Mouse (Mus musculus): ENCODE measurements around the gene Art3. TPM values are rescaled to one million over a fixed set of nuclear protein-coding genes. Genes with fewer than 3 reads are reported as not detected.

The Art3 gene
- not detected in 2 replicates for total RNA-seq (2014; fragmentation: Nextera tagmentation)
- total RNA-seq (2017) = not detected in 2 replicates

- peak; percentile 36 for ATAC-seq (replicated peaks; ENCODE audit: low FRiP score, low TSS enrichment, poor library complexity, severe bottlenecking)
These were observed at the start of gene Art3 for GRCm38 (mm10) chr5:92331635-92332338. Art3 (plus strand) TSS chr5:92331827.

GRCm38 (mm10) chr5:92282571-92282970 lies 49.1 kb upstream of the Art3 start:
- no peak for ATAC-seq (replicated peaks; ENCODE audit: low FRiP score, low TSS enrichment, poor library complexity, severe bottlenecking)

- peak; percentile 80 for ATAC-seq (replicated peaks; ENCODE audit: low FRiP score, low TSS enrichment, poor library complexity, severe bottlenecking)
These were observed 48.5 kb upstream of the Art3 start for GRCm38 (mm10) chr5:92283107-92283506.

DNA sequence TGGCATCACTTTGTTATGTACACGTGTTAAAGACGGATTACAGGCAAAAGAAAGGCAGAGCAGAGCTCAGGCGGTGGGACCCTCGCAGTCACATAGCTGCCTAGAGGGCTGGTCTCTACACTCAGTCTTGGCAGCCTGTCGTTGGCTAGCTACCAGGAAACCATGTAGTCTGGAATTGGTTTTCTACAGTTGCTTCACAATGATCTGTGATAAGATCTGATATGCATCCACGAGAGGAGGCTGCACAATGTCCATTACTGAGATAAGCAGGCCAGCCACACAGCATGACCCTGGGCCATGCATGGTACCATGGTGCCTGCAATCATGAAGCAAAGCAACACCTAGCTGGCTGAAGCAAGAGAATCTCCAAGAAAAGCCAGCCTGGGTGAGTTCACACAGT lies 43.8 kb upstream of the Art3 start:
- ATAC-seq (replicated peaks; ENCODE audit: low FRiP score, low TSS enrichment, poor library complexity, severe bottlenecking) = no peak

GRCm38 (mm10) chr5:92291652-92292414 lies 39.8 kb upstream of the Art3 start:
- no peak for ATAC-seq (replicated peaks; ENCODE audit: low FRiP score, low TSS enrichment, poor library complexity, severe bottlenecking)

DNA sequence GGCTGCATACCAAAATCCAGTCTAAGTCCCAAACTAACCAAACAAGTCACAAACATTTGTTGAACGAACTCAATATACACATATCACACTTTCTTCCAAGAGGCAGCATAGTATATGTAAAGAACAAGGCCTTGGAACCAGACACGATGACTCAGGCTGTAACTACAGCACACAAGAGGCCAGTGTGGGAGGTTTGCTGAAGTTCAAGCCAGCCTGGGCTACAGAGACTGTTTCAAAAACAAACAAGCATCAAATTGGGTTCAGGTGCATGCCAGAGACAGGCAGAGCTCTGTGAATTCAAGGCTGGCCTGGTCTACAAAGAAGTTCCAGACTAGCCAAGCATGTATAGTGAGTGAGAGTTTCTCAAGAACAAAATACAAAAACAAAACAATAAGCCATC lies 37.1 kb upstream of the Art3 start:
- ATAC-seq (replicated peaks; ENCODE audit: low FRiP score, low TSS enrichment, poor library complexity, severe bottlenecking) = no peak

GRCm38 (mm10) chr5:92302149-92302840 lies 29.3 kb upstream of the Art3 start:
- no peak for ATAC-seq (replicated peaks; ENCODE audit: low FRiP score, low TSS enrichment, poor library complexity, severe bottlenecking)

GRCm38 (mm10) chr5:92304291-92304690 lies 27.3 kb upstream of the Art3 start:
- no peak for ATAC-seq (replicated peaks; ENCODE audit: low FRiP score, low TSS enrichment, poor library complexity, severe bottlenecking)

- ATAC-seq (replicated peaks; ENCODE audit: low FRiP score, low TSS enrichment, poor library complexity, severe bottlenecking) = peak; percentile 91
These were observed 21.7 kb upstream of the Art3 start, which contains the start of gene Sdad1 for GRCm38 (mm10) chr5:92309681-92310511. Sdad1 (minus strand) TSS chr5:92310479.

- ATAC-seq (replicated peaks; ENCODE audit: low FRiP score, low TSS enrichment, poor library complexity, severe bottlenecking) = 0 out of 2 replicates have a peak, but pooled peaks have one; percentile 38
These were observed 19.4 kb upstream of the Art3 start for GRCm38 (mm10) chr5:92312046-92312715.

DNA sequence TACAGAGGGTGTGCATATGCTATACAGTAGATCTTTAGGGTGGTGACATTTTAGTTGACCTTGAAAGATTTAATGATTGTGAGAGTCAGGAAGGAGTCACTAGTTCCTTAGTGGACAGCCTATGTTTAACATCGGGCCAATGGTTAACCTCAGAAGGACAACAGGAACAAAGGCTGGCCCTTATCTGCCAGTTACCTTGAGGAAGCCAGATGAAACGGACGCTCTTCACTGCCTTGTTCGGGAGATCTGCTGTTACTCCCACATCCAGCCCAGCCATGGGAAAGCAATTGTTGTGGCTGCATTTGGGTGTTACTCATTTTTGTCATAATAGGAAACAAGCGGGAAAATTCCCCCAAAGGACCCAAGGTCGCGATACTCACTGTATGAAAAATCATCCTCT lies 17.9 kb upstream of the Art3 start:
- no peak for ATAC-seq (replicated peaks; ENCODE audit: low FRiP score, low TSS enrichment, poor library complexity, severe bottlenecking)

DNA sequence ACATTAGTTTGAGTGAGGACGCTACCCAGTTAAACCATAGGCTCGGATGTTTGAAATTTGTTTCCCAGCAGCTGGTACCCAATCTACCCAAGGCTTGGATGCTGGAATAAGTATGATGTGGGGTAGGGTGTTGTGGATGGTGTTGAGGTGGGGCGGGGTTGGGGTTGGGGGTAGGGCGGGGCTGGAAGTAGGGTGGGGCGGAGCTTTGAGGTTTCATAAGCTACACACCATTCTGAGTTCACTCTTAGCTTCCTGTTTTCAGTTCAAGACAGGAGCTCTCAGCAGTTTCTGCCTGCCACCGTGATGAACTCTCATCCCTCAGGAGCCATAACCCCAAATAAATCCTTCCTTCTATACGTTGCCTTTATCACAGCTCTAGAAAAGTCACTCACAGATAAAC lies 13.5 kb upstream of the Art3 start:
- ATAC-seq (replicated peaks; ENCODE audit: low FRiP score, low TSS enrichment, poor library complexity, severe bottlenecking) = no peak

- ATAC-seq (replicated peaks; ENCODE audit: low FRiP score, low TSS enrichment, poor library complexity, severe bottlenecking) = no peak
These were observed 13.0 kb upstream of the Art3 start for GRCm38 (mm10) chr5:92318596-92318995.

GRCm38 (mm10) chr5:92321631-92322400 lies 9.8 kb upstream of the Art3 start:
- no peak for ATAC-seq (replicated peaks; ENCODE audit: low FRiP score, low TSS enrichment, poor library complexity, severe bottlenecking)

DNA sequence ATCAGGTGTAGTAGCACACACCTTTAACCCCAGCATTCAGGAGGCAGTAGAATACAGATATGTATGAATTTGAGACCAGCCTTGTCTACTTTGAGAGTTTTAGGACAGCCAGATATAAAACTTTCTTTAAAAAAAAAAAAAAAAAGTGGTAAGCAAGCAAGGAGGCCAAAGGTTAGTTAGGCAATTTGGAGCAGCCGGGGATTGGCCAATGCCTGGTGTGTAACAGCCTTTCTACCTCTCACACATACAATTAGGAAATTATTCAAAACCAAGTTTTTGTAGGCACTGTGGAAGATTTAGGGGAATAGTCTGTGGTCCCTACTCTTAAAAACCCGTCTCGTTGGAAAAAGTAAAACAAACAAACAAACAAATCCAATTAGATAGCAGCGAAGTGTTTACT lies 9.0 kb upstream of the Art3 start:
- ATAC-seq (replicated peaks; ENCODE audit: low FRiP score, low TSS enrichment, poor library complexity, severe bottlenecking) = no peak

- ATAC-seq (replicated peaks; ENCODE audit: low FRiP score, low TSS enrichment, poor library complexity, severe bottlenecking) = peak; percentile 60
These were observed 8.4 kb upstream of the Art3 start for GRCm38 (mm10) chr5:92323264-92323663.

DNA sequence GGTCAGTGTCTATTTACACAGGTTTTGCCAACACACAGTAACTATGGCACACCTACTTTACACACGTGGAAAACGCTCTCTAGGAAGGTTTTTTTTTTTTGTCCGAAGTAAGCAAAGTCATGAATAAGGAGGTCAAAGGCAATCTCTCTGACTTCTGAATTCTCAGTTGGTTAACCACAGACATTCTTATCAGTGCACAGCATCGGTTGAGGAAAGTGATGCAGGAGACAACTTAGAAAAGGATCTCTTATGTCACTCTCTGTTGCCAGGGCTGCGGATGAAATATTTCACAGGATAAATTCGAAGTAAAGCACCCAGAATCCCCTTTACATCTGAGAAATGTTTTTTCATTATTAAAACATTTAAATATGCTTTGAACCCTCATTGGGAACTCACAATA lies 4.3 kb upstream of the Art3 start:
- ATAC-seq (replicated peaks; ENCODE audit: low FRiP score, low TSS enrichment, poor library complexity, severe bottlenecking) = no peak; the same call in 1 of the 2 replicates

- no peak for ATAC-seq (replicated peaks; ENCODE audit: low FRiP score, low TSS enrichment, poor library complexity, severe bottlenecking)
These were observed 3.7 kb upstream of the Art3 start, which contains the start of gene Cxcl9 for GRCm38 (mm10) chr5:92327929-92328328. Cxcl9 (minus strand) TSS chr5:92328079.

All from megakaryocyte-erythroid progenitor cell, adult 5-6 weeks (primary cell).